Mouse (Mus musculus) liver, adult (tissue): Measurements from ENCODE around the gene Vps52.

Source experiments
- GATA4 ChIP-seq: IDR thresholded peaks from 2 replicates; pipeline ENCODE4 v1.6.1; 2014; ENCODE audit warnings: mild to moderate bottlenecking, low read length; ENCODE audit not compliant: insufficient replicate concordance

Vps52 gene

GRCm38 (mm10) chr17:33930280-33931158 is 25.1 kb upstream of the Vps52 start:
- TF ChIP-seq GATA4: no peak

- no peak for TF ChIP-seq GATA4
Observed at GRCm38 (mm10) chr17:33931159-33931866, 24.3 kb upstream of the Vps52 start.

- no peak for TF ChIP-seq GATA4
Observed at GRCm38 (mm10) chr17:33931947-33932346, 23.7 kb upstream of the Vps52 start.

GRCm38 (mm10) chr17:33932448-33932847 is 23.2 kb upstream of the Vps52 start:
- no peak for TF ChIP-seq GATA4

GRCm38 (mm10) chr17:33932970-33933369 is 22.6 kb upstream of the Vps52 start:
- TF ChIP-seq GATA4: no peak

GRCm38 (mm10) chr17:33935422-33936055 is 20.1 kb upstream of the Vps52 start:
- no peak for TF ChIP-seq GATA4

- TF ChIP-seq GATA4: no peak
Observed at GRCm38 (mm10) chr17:33936993-33937392, 18.6 kb upstream of the Vps52 start.

- TF ChIP-seq GATA4: no peak
Observed at GRCm38 (mm10) chr17:33938783-33939182, 16.8 kb upstream of the Vps52 start.

- TF ChIP-seq GATA4: peak; percentile 82; the same call in 1 of the 2 replicates
Observed at GRCm38 (mm10) chr17:33940206-33940805, 15.3 kb upstream of the Vps52 start, which contains the start of the genes Pfdn6 and Wdr46. TSS of gene Pfdn6 (minus strand) at chr17:33940343. TSS of gene Wdr46 (plus strand) at chr17:33940660.

GRCm38 (mm10) chr17:33940981-33941380 is 14.6 kb upstream of the Vps52 start:
- no peak for TF ChIP-seq GATA4

GRCm38 (mm10) chr17:33941381-33941780 is 14.2 kb upstream of the Vps52 start:
- TF ChIP-seq GATA4: no peak

- no peak for TF ChIP-seq GATA4
Observed at GRCm38 (mm10) chr17:33943454-33943853, 12.2 kb upstream of the Vps52 start.

GRCm38 (mm10) chr17:33947430-33948089 is 8.1 kb upstream of the Vps52 start:
- TF ChIP-seq GATA4: no peak

GRCm38 (mm10) chr17:33948090-33948904 is 7.3 kb upstream of the Vps52 start:
- no peak for TF ChIP-seq GATA4
